Mouse (Mus musculus): ENCODE data around the gene Dis3l2.

Dis3l2 gene

GRCm38 (mm10) chr1:87011718-87012117 is 308.1 kb downstream of the Dis3l2 start:
- DNase-seq = no peak

- DNase-seq = peak; percentile 78 to 84
These were observed 309.0 kb downstream of the Dis3l2 start for GRCm38 (mm10) chr1:87012606-87013005.

- peak; percentile 47 to 61 for DNase-seq
These were observed 317.1 kb downstream of the Dis3l2 start for GRCm38 (mm10) chr1:87020714-87021113.

- DNase-seq = no peak
These were observed 318.0 kb downstream of the Dis3l2 start for GRCm38 (mm10) chr1:87021584-87021983.

- DNase-seq = no peak
These were observed 319.9 kb downstream of the Dis3l2 start for GRCm38 (mm10) chr1:87023291-87024170.

- DNase-seq = no peak
These were observed 321.4 kb downstream of the Dis3l2 start for GRCm38 (mm10) chr1:87025021-87025420.

- peak; percentile 77 for DNase-seq
These were observed 325.2 kb downstream of the Dis3l2 start for GRCm38 (mm10) chr1:87028786-87029185.

- DNase-seq = no peak
These were observed 327.0 kb downstream of the Dis3l2 start for GRCm38 (mm10) chr1:87030652-87031051.

GRCm38 (mm10) chr1:87032466-87032865 is 328.9 kb downstream of the Dis3l2 start:
- peak; percentile 83 to 85 for DNase-seq

GRCm38 (mm10) chr1:87035532-87036161 is 332.0 kb downstream of the Dis3l2 start:
- no peak for DNase-seq

- DNase-seq = no peak
These were observed 332.7 kb downstream of the Dis3l2 start for GRCm38 (mm10) chr1:87036334-87036733.

GRCm38 (mm10) chr1:87038477-87039070 is 335.0 kb downstream of the Dis3l2 start:
- DNase-seq = no peak

GRCm38 (mm10) chr1:87041119-87041518 is 337.5 kb downstream of the Dis3l2 start:
- peak; percentile 74 to 84 for DNase-seq

GRCm38 (mm10) chr1:87041814-87042438 is 338.3 kb downstream of the Dis3l2 start:
- peak; percentile 85 to 88 for DNase-seq

- DNase-seq = no peak
These were observed 346.5 kb downstream of the Dis3l2 start for GRCm38 (mm10) chr1:87050072-87050471.

- no peak for DNase-seq
These were observed 347.1 kb downstream of the Dis3l2 start for GRCm38 (mm10) chr1:87050700-87051099.

GRCm38 (mm10) chr1:87051369-87051768 is 347.8 kb downstream of the Dis3l2 start:
- peak; percentile 35 to 40 for DNase-seq

- no peak for DNase-seq
These were observed 353.5 kb downstream of the Dis3l2 start for GRCm38 (mm10) chr1:87057075-87057474.

GRCm38 (mm10) chr1:87059042-87059665 is 355.5 kb downstream of the Dis3l2 start:
- no peak for DNase-seq

GRCm38 (mm10) chr1:87060913-87061312 is 357.3 kb downstream of the Dis3l2 start:
- DNase-seq = no peak

- DNase-seq = peak in 1 of 2 experiments; percentile 34
These were observed 367.1 kb downstream of the Dis3l2 start for GRCm38 (mm10) chr1:87070720-87071119.

GRCm38 (mm10) chr1:87073776-87074175 is 370.2 kb downstream of the Dis3l2 start:
- no peak for DNase-seq

- DNase-seq = no peak
These were observed 382.6 kb downstream of the Dis3l2 start for GRCm38 (mm10) chr1:87086196-87086595.

Measured in cerebellum, postnatal 25 days (tissue).